Mouse (Mus musculus) spleen, postnatal 14 days (tissue): ENCODE data around the gene Prps1l1.
A peak's percentile ranks its signal among the peaks of the same experiment; 100 is the strongest.

Experiments
- DNase-seq, 2 experiments: peaks; one replicate each; pipeline ENCODE4 v3.0.0; 2021 to 2022; ENCODE audit warnings: low spot score in 2 of 2

Prps1l1 gene

DNA sequence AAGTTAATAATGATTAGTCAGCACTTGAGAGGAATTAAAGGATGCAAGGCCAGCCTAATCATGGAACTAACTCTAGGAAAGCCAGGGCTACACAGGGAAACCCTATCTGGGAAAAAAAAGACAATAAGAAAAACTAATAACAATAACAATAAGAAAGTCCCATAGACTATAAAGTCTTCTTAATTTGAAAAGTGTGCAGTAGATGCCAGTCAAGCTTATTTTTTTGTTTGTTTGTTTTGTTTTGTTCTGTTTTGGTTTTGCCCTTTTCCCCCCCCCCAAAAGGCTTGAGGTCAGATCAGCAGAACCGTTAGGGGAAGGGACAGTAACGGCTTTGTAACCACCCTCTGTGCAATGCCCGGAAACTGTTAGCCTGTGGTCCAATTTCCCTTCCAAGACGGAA lies at the start of gene Prps1l1:
Gene Prps1l1, plus strand, starts transcription at position 301 of the 400 bp plus-strand sequence.
- no peak for DNase-seq

DNA sequence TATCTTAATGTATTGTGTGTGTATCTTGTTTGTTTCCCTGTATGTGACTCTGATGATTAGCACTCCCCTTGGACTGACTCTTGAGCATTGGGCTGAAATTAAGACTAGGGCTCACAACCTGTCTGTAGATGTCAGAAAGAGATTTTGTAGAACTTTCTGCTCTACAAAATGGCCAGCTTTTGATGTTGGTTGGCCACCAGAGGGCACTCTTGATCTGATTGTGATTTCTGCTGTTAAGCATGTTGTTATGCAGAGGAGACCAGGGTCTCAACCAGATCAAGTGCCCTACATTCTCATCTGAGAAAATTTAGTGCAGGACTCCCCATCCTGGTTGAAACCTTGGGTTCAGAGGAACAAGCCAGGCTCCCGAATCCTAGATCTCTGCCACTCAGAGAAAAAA lies 46.6 kb upstream of the Prps1l1 start:
- peak in 1 of 2 experiments; percentile 14 for DNase-seq

DNA sequence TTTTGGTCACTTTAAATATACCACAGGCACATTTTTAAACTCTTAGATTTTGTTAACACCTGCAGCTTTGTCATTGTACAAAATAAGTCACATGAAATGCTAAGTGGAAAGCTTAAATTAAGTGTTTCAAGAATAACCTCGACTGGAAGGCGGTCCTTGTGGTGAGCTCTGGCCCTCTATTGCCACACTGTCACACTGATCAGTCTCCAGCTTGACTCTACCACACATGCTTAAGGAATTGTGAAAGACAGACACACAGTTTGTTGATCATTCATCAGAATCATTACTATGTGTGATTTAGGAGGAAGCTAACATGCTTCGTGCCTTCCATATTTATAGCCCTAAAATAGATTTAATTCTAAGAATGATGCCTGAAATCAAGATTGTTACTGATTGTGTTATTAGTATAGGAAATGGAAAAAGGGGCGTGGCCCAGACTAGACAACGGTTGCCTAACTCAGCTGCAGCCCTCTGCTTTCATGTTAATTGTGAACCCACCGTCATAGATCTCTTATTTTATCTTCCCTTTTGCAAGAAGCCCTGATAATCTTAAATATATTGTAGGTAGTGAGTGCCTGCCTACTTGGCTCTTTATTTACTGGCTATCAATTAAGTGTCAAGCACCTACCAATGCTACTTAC lies 35.4 kb upstream of the Prps1l1 start:
- no peak for DNase-seq

DNA sequence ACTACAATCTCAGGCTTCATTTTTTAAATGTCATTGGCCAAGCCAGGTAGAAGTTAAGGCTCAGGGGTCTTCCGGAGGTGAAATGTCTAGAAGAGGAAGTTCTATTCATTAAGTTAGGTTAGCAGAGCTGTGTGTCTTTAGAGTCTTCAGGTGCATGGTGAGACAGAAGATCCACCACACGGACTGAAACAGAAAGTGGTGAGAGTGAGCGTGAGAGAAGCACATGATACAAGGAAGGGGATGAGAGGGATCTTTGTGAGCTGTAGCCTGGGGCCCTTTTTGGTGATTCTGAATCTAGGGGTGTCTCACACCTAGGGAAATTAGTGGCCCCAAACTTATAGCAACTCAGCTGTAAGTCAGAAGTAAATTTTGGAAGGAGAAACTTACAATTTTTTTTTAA lies 8.6 kb upstream of the Prps1l1 start:
- no peak for DNase-seq

DNA sequence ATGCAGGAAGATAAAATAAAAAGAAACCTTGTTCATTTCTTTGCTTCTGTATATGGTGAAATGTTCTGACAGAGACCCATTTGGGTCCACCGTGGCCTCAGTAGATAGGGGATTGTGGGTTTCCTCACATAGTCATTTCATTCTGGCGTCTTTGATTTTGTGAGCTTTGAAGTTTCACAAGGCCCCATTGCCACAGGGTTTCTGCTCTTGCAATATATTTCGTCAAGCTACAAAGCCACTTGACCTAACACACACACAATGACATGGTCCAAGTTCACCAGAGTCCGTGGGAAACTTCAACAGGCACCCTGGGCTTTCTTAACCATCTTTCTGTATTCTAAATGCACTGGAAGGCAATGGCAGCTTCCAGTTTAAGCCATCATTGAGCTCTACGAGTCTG lies 1.3 kb downstream of the Prps1l1 start:
- DNase-seq, result no peak

DNA sequence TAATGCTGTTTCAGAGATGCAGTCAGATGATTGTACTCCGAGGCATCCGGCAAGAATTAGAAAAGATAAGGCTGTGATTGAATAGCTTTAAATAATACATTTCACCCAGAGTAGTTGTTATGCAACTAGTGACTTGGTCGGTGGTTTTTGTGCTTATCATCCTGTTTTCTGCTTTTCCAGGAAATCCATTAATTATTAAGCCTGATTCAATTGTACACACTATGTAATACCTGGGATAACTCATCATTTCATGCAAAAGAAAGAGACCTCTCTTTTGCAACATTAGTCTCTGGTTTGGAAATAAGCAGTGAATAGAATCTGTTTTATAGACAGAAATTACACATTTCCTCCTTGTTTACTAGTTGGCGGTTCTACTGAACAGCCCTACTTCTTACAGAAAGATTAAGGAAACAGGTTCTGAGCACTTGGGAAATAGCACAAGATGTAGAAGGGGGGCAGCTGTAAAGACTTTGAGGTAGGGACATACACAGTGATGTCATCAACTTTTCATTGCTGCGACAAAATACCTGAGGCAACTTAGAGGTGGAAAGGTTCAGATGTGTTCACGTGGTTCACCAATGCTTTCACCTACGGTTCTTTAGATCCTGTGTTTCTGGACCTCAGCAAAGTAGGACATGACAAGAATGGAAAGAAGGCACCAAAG lies 5.1 kb downstream of the Prps1l1 start:
- DNase-seq, result no peak

DNA sequence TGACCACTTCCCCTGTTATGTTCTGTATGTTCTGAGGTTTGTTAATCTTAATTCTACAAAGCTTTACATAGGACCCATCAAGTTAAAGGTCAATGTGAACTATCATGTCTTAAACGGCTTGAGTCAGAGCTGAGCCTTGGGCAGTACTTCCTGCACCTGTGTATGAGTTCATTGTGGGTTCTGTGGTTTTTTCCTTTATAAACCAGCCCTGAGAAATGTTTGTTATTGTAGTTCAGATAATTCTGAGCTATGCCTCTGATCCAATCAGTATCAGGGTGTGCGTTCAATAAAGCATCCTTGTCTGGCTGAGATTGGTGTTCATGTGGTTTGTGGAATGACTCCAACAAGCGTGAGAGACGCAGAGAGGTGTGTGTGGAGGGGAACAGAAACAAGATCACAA lies 5.8 kb downstream of the Prps1l1 start:
- no peak for DNase-seq

DNA sequence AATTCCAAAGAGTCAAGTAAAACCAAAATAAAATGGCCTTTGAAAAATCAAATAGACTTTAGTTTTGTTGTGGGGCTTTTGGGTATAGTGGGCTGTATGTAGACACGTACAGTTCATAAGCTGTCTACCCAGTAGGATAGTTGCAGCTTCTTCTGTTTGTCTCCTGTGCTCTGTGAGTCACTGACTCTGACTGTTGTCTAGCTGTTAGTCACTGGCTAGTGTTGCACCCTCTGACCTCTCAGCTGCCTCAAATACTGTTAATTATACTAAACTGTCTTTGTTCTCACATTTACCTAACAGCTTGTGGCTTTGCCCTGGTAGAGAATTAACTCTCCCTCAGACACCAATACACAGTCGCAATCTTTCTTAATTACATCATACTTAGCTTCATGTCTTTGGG lies 7.3 kb downstream of the Prps1l1 start:
- DNase-seq, result no peak

DNA sequence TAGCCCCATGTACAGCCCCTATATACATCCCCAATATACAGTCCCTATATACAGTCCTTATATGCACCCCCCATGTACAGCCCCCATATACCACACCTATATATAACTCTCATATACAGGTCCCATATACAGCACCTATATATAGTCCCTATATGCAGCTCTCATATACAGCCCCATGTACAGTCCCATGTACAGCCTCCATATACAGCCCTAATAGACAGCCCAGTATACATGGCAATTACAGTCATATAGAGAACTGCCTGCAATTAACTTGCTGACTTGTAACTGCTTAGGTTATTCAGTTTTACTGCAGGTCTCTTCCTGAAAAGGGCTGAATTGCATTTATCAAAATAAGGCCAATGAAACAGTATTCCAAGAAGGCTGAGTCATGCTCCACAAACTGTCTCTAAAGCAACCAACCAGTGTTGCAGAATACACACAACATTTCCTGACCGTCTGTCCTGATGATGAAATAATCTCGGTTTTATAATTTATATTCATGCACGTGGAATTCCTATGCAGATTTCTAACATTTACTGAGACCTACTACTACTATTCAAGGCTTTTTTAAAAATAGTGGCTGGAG lies 13.1 kb downstream of the Prps1l1 start:
- DNase-seq, result no peak

DNA sequence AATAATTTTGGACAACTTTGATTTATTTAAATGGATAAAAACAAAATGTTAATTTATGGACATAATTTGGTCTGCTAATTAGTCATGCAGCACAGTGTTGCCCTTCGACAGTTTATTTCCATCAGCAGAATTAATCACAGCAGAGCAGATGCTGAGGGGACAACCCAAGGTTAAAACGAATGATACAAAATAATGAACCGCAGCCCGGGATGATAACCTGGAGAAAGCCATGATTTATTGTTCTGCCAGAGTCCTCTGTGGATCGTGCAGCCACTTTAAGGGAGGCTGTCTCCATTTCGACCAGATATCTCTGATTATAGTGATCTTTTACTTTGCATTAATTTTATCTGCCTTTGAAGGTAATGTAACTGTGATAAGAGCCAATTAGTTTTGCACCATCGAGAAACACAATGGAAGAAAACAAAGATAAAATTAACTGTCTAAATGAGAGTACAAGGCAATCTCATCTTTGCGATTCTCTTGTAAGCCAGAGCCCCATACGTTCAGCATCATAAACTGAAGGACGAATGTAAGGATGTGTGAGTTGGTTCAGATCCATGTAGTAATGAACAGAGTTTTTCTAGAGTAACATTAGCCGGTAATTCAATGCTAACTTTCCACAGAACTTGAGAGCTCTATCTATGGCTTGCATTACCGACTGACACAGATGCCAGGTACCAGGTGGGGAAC lies 14.4 kb downstream of the Prps1l1 start:
- no peak for DNase-seq

DNA sequence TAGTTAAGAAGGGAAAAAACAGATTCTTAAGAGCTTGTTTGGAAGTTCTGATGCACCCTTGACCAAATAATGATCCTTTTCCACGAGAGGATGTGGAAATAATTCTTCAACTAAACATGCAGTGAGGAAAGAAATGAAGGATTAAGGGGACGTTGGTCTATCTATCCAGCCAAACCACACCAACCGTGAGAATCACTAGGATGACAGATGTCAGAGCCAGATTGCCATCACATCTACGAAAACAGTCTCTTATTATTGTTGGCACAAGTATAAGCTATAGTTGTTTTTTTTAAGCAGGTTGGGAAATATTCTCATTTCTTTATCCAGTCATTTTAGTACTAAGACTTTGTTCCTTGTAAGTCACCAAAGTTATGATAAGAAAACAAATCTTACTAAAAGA lies 15.8 kb downstream of the Prps1l1 start:
- no peak for DNase-seq

DNA sequence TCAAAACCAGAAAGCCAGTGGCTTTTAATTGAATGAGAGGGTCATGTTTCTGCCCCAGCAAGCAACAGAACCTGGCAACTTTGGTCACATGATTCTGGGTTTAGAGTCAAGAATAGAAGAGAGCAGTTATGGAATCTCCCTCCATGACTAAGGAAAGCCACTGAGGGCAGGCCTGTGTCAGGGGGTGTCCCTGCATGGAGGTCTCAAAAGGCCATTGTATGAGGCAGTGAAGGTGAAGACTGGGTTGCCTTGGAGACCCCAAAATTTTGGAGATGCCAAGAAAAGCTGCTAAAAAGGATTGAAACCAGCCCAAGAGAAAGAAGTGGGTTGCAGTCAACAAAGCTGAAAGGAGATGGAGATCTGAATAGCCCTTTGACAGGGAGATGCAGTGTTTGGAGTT lies 21.2 kb downstream of the Prps1l1 start:
- DNase-seq, result no peak

DNA sequence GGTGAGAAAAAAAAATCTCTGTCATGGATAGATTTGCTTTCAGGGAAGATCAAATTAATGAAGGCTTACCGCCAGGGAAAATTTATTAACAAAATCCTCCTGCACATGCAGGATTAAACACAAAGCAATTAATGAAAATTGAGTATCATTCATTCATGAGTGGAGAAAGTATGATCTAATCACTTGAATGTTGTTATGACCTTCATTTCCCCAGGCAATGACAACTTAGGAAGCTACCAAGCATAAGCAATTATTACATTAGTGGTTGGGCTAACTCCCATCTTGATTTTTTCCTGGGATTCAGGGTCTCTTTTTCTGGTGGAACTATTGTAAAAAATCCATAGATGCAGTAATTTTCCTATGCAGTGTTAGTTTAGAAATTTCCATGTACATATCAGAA lies 23.3 kb downstream of the Prps1l1 start:
- DNase-seq, result no peak

DNA sequence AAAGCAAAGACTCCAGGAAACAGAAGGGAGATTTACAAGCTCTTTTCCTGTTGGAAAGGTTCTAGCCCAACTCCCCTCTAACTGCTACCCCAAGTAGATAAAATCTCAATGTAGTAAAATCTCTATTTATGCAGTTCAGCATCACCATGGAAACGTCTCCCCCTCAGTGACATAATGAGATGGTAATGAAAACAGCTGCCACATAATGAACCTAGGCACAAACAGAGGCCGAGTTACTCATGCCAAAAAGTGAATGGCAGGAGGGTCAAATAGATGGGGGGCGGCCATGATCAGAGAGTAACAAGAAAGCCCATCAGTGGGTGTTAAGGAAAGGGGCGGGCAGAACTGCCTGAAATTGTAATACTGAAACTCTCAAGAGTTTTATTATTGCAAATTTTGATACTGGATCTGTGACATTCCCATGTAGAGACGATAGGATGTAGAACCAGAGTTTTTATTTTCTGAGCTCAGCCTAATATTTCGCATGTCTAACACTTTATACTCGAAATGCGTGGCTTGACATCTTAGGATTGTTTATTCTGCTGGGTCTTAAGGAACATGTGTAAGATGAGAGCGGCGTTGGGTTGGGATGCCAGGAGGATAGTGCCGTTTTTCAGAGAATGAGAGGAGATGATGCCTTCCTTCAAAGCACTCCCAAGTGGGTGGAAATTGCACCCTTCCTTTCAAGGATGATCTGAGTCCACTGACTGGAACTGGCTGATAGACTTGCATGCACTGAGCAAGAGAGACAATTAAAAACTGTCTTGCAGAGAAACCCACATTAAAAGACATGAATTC lies 24.0 kb downstream of the Prps1l1 start:
- no peak for DNase-seq

DNA sequence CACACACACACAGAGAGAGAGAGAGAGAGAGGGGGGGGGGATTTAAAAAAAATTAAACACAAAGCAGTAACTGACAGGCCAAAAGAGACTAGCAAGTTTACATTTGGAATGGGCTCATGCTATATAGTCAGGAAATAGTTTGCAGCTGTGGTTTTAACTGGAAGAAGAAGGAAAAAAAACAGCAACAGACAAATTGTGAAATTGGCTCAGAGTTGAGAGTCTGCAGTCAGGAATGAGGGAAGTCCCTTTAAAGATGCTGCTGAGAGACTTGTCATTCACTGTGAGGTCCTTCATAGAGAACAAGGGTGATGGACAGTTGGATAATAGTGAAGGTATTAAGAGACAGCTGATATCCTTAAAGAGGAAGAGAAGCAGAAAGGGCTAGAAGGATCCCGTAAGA lies 26.9 kb downstream of the Prps1l1 start:
- DNase-seq, result no peak

DNA sequence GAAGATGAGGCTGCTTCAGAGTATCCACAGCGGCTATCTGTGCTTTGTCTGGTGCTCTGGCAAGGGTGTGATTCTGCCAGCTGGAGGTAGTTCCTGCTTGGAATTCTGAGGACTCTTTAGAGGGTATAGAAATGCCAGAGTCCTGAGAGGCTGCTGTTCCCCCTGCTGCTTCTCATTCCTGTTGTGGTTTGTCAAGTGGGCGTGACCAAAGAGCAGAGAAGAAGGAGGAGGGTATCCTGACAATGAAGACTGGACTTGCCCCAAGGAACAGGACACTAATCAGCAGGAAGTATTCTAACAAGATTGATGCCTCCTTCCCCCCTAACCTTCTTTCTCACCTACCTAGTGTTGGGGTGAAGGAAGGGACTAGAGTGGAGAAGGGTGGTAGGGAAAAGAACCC lies 29.4 kb downstream of the Prps1l1 start:
- DNase-seq, result no peak

DNA sequence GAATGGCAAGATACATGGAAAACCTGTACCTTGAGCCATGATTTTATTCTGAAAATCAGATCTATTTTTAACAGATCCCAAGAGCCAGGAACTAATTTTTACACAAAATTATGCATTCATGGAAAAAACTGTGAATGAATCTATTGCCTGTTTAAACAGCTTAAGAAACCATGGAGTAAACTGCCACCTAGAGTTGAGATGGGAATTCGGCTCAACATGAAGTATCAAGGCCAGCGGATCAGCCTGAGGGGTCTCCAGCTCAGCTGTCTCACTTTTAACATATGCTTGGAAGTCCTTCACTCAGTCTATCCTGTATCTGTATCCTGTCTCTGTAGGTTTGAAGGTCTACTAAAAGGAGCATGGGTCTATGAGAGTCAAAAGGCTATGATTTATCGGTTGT lies 31.5 kb downstream of the Prps1l1 start:
- DNase-seq, result no peak

DNA sequence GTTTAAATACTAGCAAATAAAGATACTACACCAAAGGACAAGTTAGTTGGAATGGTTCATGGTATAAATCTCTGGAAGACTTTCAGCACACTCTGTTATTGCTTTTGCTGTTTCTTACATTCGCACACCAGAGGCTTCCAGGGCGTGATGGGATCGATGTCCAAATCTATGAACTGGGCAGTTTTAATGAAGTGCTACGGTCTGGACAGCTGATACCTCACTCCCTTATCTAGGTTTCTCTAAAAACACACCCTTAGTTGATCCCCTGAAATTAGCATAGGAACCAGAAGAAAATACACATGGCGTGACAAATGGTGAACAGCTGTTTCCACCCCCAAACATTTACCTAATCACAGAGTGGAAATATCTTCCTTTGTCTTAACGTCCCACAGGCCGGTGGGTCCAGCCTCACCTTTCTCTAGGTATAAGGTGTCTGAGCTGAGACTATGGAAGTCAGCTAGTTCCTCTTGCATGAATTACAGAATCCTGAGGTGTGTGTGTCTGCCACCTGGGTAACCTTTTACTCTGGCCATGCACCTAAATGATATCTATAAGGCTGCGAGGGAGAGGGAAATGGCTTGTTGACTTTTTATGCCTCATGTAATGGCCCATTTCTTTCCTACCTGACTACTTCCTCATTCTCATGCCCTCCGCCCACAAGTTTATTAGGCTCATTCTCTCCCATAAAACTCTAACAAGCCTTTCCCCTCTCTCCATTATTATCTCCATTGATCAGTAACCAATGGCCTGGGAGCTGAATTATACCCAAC lies 32.1 kb downstream of the Prps1l1 start:
- DNase-seq, result no peak

DNA sequence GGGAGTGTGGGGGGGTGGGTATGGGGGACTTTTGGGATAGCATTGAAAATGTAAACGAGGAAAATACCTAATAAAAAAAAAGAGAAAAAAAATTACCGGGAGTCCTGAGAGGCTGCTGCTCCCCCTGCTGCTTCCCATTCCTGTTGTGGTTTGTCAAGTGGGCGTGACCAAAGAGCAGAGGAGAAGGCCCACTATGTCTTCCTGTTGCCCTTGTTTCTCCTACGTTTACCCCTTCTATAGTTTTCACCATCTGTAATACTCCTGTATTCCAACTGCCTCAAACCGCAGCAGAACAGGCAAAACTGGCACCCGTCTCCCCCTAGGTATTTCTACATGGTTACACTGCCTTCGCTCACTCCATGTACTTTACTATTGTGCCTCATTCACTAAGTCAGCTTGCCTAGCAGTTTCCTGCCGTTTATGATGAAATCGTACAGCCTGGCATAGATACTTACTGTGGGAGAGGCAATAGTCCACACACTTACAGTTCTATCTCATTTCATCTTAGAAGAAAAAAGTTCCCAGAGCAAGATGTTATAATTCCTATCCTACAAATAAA lies 34.2 kb downstream of the Prps1l1 start:
- no peak for DNase-seq

DNA sequence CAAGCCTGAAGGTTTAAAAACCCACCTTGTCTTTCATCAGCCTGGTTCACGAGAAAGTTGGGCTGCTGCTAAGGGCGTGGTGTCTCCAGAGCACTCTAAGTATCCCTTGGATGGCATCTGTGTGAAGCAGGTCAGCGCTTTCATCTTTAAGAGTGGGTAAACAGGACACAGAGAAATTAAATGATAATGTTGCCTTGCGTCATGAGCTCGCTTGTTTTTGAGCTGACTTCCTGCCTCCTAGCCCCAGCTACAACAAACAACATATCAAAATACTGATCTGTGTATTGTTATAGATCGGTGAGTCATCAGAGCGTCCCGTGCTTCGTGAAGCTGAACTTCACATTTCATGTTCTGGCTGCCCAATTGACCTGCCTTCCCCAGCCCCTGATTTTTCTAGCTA lies 36.7 kb downstream of the Prps1l1 start:
- DNase-seq, result no peak

DNA sequence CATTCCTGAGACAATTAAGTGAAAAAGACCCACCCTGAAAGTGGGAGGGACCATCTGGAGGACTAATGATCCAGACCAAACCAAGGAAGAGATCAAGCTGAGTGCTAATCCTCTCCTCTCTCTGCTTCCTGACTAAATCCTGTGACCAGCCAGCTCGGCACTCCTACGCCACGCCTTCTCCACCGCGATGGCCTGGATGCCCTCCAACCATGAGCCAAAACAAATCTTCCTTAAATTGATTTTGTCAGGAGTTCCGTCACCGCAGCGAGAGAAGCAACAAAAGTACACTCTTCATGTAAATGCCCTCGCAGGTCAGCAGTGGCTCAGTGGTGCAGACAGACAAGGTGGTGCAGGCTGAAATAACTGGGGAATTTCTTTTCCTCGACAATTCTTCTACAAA lies 37.5 kb downstream of the Prps1l1 start:
- DNase-seq, result no peak
